Mouse (Mus musculus): ENCODE measurements around the gene Hap1.
"Not testable (repeated sequence)": the region's sequence is repeated elsewhere in the genome, so short reads cannot be mapped to it uniquely, and the experiment has no call there.

DNA sequence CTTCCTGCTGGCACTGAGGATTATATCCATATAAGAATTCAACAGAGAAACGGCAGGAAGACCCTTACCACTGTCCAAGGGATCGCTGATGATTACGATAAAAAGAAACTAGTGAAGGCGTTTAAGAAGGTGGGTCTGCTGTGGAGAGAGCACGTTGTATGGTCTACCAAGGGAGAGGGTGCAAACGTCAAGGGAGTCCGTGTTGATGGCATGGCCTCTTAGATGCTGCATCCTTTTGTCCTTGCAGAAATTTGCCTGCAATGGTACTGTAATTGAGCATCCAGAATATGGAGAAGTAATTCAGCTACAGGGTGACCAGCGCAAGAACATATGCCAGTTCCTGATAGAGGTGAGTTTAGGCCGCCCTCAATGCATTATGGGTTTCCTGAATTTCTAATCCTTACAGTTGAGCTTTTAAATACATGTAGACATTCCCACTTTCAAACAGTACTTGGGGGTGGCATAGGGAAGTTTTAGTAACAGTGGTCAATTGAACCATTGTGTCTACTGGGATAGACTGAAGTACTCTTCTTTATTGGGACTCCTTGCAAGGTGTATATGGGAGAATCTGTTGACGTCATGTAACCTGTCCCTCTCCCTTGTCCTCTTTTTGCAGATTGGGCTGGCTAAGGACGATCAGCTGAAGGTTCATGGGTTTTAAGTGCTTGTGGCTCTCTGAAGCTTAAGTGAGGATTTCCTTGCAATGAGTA lies 35.1 kb downstream of the Hap1 start:
- TF ChIP-seq POLR2A (IDR thresholded peaks at IDR 0.05; ENCODE audit: low read depth, low read length); CTCF (IDR thresholded peaks at IDR 0.05; ENCODE audit: borderline replicate concordance, insufficient read depth, low read length): not testable (repeated sequence)
